Mouse (Mus musculus) hindbrain, embryonic 11.5 days (tissue): ENCODE results near the gene Jph4. TPM values are rescaled to one million over a fixed set of nuclear protein-coding genes. Genes with fewer than 3 reads are reported as not detected.

Experiments
- ATAC-seq: fragments of 200-750 bp; cut with Nextera tagmentation; 2 replicates; pipeline ENCODE4 v1.8.0; 2017; ENCODE audit warnings: mild to moderate bottlenecking, moderate TSS enrichment, moderate library complexity; ENCODE audit not compliant: low FRiP score
- DNase-seq: peaks from one replicate; pipeline ENCODE4 v3.0.0-alpha.2; 2015; ENCODE audit warnings: low spot score
- H3K27ac ChIP-seq: fragments of 300-500 bp; sonication (generic); 2 replicates; pipeline ENCODE4 v1.5.1; 2014; ENCODE audit warnings: mild to moderate bottlenecking, low read depth, low read length
- H3K27me3 ChIP-seq: fragments of 300-500 bp; sonication (generic); 2 replicates; pipeline ENCODE4 v1.6.1; 2014; ENCODE audit warnings: mild to moderate bottlenecking, low read length, moderate library complexity, mixed read lengths; ENCODE audit not compliant: control insufficient read depth, insufficient read depth
- H3K36me3 ChIP-seq: fragments of 300-500 bp; sonication (generic); 2 replicates; pipeline ENCODE4 v1.6.1; 2014; ENCODE audit warnings: mild to moderate bottlenecking, low read length, moderate library complexity, mixed read lengths; ENCODE audit not compliant: control insufficient read depth, insufficient read depth
- H3K4me1 ChIP-seq: fragments of 300-500 bp; sonication (generic); replicated peaks from 2 replicates; pipeline ENCODE4 v1.6.1; 2014; ENCODE audit warnings: low read length, mixed read lengths; ENCODE audit not compliant: control insufficient read depth, insufficient read depth
- H3K4me2 ChIP-seq: fragments of 300-500 bp; sonication (generic); replicated peaks from 2 replicates; pipeline ENCODE4 v1.6.1; 2014; ENCODE audit warnings: mild to moderate bottlenecking, low read depth, low read length
- H3K4me3 ChIP-seq: fragments of 300-500 bp; sonication (generic); 2 replicates; pipeline ENCODE4 v1.5.1; 2014; ENCODE audit warnings: low read depth, low read length
- H3K9ac ChIP-seq: fragments of 300-500 bp; sonication (generic); 2 replicates; pipeline ENCODE4 v1.6.1; 2014; ENCODE audit warnings: low read depth, low read length
- H3K9me3 ChIP-seq: fragments of 300-500 bp; sonication (generic); 2 replicates; pipeline ENCODE4 v1.6.1; 2016; ENCODE audit warnings: low read length; ENCODE audit not compliant: control insufficient read depth
- WGBS: fragments of 180-500 bp; shearing (Covaris S2); extraction: QIAGEN DNeasy Blood & Tissue Kit; methylation state at CpG from one replicate; pipeline ENCODE4 v1.1.7; 2014; 5-methylcytosine and 5-hydroxymethylcytosine counted together
- polyA plus RNA-seq: library from polyadenylated mRNA; unstranded; fragments of >200 nt; fragmentation: Nextera tagmentation; extraction: Ambion mirVana; gene quantifications from 2 replicates; pipeline ENCODE4 v1.2.1, GENCODE M21; 2014

Jph4 gene
- polyA plus RNA-seq = 2.8 and 3.3 TPM in 2 replicates

GRCm38 (mm10) chr14:55116425-55117200 is at the start of gene Jph4:
Jph4 (minus strand) TSS chr14:55116935.
- Histone ChIP-seq H3K36me3 (no peaks in the 10 kb centered on the region), H3K27me3 (peaks cover 40% of the 10 kb centered on the region), H3K4me2 (peak within 1 kb of the TSS; percentile 99), H3K4me3 (peak within 1 kb of the TSS; percentile 65), H3K4me1 (peaks cover 9% of the 10 kb centered on the region; the same call in 1 of the 2 replicates), H3K27ac (peak within 1 kb of the TSS; percentile 49; the same call in 1 of the 2 replicates), H3K9ac (peak within 1 kb of the TSS; percentile 69), H3K9me3 (no peaks in the 10 kb centered on the region)
- ATAC-seq (peak; percentile 22; the same call in 1 of the 2 replicates), DNase-seq (peak; percentile 35)
- 5% methylated on average over 21 of the region's 21 CpGs for WGBS

DNA sequence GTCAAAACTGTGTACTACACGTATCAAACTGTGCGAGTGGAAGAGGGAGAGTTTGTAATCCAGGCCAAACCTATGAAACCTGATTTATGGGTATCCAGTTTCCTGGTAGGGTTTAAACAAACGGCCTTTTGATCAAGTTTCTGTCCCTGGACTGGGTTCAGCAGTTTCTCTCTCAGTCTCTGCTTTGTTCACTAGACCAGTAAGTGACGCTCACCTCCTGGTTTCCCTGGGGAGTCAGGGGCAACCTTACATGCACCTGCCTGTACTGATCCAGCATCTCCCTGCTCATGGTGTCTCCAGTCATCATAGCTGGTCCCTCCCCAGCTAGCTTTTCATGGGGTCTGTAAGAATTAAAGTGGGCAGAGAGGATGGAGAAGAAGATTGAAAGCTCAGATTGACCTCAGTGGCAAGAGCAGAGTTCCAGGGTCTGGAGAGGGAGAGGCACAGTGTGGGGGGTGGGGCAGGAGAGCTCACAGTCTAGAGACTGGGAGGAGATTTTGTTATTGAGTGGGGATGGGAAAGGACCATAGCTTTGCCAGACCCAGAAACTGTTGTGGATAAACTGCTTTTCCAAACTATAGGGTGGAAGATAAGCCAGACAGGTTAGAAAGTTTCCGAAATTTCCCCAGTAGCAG is 47.6 kb upstream of the Jph4 start:
- ATAC-seq (no peak), DNase-seq (no peak)
- whole genome bisulfite sequencing = 79% methylated on average over 5 of the region's 5 CpGs

GRCm38 (mm10) chr14:55162168-55162567 is 45.4 kb upstream of the Jph4 start:
- Histone ChIP-seq H3K4me2 (no peak overlapping the region), H3K27ac (no peak overlapping the region), H3K9ac (no peak overlapping the region), H3K36me3 (no peaks in the 10 kb centered on the region), H3K4me1 (no peaks in the 10 kb centered on the region), H3K27me3 (no peaks in the 10 kb centered on the region), H3K9me3 (no peaks in the 10 kb centered on the region), H3K4me3 (no peak overlapping the region)
- ATAC-seq = no peak
- WGBS = 80% methylated on average over 4 of the region's 4 CpGs
- DNase-seq = no peak

More for the DNA sequence above, 47.6 kb upstream of the Jph4 start:
- Histone ChIP-seq H3K4me3 (no peak overlapping the region), H3K27me3 (no peaks in the 10 kb centered on the region), H3K9ac (no peak overlapping the region), H3K4me1 (no peaks in the 10 kb centered on the region), H3K36me3 (no peaks in the 10 kb centered on the region), H3K4me2 (no peak overlapping the region), H3K27ac (no peak overlapping the region), H3K9me3 (no peaks in the 10 kb centered on the region)

- Histone ChIP-seq H3K27ac (no peak overlapping the region), H3K4me1 (no peaks in the 10 kb centered on the region), H3K36me3 (no peaks in the 10 kb centered on the region), H3K4me2 (peak overlapping the region; percentile 22), H3K9ac (no peak overlapping the region), H3K4me3 (no peak overlapping the region), H3K9me3 (no peaks in the 10 kb centered on the region), H3K27me3 (no peaks in the 10 kb centered on the region)
- ATAC-seq = peak; percentile 25; the same call in 1 of the 2 replicates
- WGBS = 32% methylated on average over 14 of the region's 14 CpGs
- peak; percentile 86 for DNase-seq
Observed at GRCm38 (mm10) chr14:55161098-55161634, 44.4 kb upstream of the Jph4 start.

- WGBS = 80% methylated on average over 8 of the region's 10 CpGs
- no peak overlapping the region for H3K4me2 ChIP-seq
- no peak for ATAC-seq
- H3K4me1 ChIP-seq = no peaks in the 10 kb centered on the region
- H3K9me3 ChIP-seq = no peaks in the 10 kb centered on the region
- H3K27me3 ChIP-seq = no peaks in the 10 kb centered on the region
- H3K4me3 ChIP-seq = no peak overlapping the region
- no peaks in the 10 kb centered on the region for H3K36me3 ChIP-seq
- no peak for DNase-seq
- no peak overlapping the region for H3K27ac ChIP-seq
- no peak overlapping the region for H3K9ac ChIP-seq
Observed at GRCm38 (mm10) chr14:55160251-55161071, 43.7 kb upstream of the Jph4 start.

DNA sequence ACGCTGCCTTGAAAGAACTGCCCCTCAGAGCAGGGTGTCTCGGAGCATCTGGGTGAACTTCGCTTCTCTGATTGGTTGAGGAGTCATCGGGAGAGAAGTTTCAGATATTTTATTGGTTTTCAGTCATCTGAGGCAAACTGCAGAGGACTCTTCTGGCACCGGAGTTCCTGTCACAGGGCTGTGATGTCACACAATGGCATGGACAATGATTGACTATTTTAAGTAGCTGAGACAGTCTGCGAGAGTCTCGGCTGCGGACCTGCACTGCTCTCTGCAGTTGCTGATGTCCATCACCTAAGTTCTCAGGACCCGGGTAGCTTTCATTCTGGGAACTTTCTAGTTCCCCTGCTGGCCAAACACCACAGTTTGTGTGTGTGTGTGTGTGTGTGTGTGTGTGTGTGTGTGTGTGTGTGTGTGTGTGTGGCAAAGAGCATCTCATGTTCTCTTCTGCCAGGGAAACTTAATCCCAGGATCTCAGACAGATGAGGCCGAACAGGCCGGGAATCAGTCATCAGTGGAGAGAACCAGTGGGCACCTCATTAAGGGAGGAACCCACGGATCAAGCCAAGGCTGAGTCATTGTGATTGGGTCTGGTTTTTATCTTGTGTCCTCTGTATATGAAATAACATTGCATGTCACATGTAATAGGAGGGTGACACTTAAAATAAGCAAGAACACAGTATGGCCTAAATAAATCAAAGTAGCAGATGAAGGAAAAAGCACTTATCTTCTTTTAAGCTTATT is 40.8 kb upstream of the Jph4 start:
- Histone ChIP-seq H3K36me3 (no peaks in the 10 kb centered on the region), H3K9ac (no peak overlapping the region), H3K9me3 (no peaks in the 10 kb centered on the region), H3K4me1 (no peaks in the 10 kb centered on the region), H3K27me3 (no peaks in the 10 kb centered on the region), H3K4me3 (no peak overlapping the region), H3K4me2 (no peak overlapping the region), H3K27ac (no peak overlapping the region)
- no peak for ATAC-seq
- DNase-seq = no peak
- WGBS = 65% methylated on average over 12 of the region's 12 CpGs

DNA sequence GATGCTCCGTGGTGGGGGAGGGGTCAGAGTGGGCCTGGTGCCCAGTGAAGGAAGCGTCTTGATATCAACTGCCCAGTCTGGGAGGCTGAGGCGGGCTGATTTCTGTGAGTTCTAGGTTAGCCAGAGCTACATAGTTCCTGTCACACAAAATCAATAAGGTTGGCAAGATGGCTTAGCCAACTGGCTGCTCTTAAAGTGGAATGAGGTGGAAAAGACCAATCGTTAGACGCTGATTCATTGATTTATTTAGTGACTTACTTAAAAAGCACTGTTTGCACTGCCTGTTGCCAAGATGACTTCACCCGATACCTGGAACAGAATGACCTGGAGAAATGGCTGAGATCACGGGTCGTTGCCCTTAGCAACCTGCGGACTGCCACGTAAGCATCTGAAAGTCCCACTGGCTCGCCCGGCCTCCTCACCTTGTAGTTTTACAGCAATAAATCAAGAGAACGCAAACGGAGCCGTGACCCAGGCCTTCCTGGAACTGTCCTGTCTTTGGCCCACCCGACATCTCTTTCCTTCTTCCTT is 36.3 kb upstream of the Jph4 start:
- DNase-seq (no peak), ATAC-seq (no peak)
- H3K4me1 ChIP-seq = no peaks in the 10 kb centered on the region
- H3K9ac ChIP-seq = no peak overlapping the region
- no peak overlapping the region for H3K4me3 ChIP-seq
- WGBS = 88% methylated on average over 16 of the region's 16 CpGs
- no peaks in the 10 kb centered on the region for H3K9me3 ChIP-seq
- no peaks in the 10 kb centered on the region for H3K27me3 ChIP-seq
- no peak overlapping the region for H3K4me2 ChIP-seq
- no peak overlapping the region for H3K27ac ChIP-seq
- H3K36me3 ChIP-seq = no peaks in the 10 kb centered on the region

- Histone ChIP-seq H3K9ac (no peak overlapping the region), H3K4me2 (no peak overlapping the region), H3K9me3 (no peaks in the 10 kb centered on the region), H3K4me1 (no peaks in the 10 kb centered on the region), H3K27ac (no peak overlapping the region), H3K27me3 (no peaks in the 10 kb centered on the region), H3K36me3 (no peaks in the 10 kb centered on the region), H3K4me3 (no peak overlapping the region)
- DNase-seq (no peak), ATAC-seq (no peak)
- 91% methylated on average over 4 of the region's 4 CpGs for whole genome bisulfite sequencing
Observed at GRCm38 (mm10) chr14:55152174-55152573, 35.4 kb upstream of the Jph4 start.
